Mouse (Mus musculus): ENCODE measurements around the gene Tmprss13. TPM values are rescaled to one million over a fixed set of nuclear protein-coding genes. Genes with fewer than 3 reads are reported as not detected.
A peak's percentile ranks its signal among the peaks of the same experiment; 100 is the strongest.

Gene Tmprss13
- 1 to 10 TPM; 3.6 to 3.7 TPM for total RNA-seq (2021)

DNA sequence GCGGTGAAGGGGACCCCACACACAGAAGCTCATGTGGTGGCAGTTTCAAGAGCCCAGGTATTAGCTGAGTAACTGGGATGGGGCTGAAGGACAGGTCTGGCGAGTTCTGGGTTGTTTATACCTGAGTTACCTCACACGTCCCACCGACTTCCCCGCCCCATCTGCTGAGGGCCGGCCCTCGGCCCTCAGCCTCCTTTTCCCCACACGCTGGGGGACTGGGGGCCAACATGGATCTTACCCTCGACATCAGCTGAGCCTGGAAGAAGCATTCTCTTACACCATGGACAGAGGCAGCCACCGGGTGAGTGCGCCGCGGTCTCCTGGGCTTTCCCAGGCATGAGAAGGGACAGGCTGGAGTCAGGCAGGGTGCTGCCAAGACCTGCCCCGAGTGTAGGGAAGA lies at the start of gene Tmprss13:
Tmprss13 (plus strand) TSS at position 246 of the 400 bp plus-strand sequence.
- intact Hi-C loops (cut with DNase I), result no loop called here
- DNase-seq (ENCODE audit: low spot score), result no peak

DNA sequence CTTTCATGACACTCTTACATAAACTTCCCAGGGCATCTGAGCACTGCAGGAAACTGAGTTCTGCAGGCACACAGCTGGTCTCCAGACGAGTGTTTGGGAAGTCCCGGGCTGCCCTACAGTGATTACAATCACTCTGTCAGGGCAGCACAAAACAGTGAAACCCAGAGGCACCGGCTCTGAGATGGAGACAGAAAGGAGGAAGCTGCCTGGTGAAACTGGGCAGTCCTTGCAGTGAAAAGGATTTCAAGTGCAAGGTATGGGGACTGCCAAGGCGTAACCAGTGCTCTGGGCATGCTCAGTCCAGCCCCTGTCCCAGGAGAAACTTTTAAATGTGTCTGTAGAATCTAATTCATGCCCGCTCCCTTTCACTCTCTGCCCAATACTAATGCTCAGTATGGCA lies 46.7 kb upstream of the Tmprss13 start:
- intact Hi-C loops (cut with DNase I), result no loop called here
- no peak for DNase-seq (ENCODE audit: low spot score)

DNA sequence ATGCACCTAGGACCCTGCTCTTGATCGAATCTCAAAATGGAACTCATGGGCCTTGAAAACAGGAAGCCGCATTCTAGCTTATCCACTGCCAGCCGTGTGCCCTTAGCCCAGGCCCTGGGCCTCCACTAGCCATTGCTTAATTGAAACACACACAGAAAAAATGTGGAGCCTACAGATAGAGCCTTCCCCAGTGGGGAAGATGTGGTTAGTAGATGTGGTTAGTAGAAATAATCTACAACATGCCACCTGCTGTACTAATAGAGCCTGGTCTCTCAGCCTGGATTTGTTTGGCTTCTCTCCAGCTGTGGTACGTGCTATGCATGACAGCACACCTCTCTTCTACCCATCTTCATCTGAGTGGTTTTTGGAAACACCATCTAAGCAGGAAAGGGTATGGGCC lies 44.7 kb upstream of the Tmprss13 start:
- DNase-seq (ENCODE audit: low spot score), result no peak
- intact Hi-C loops (cut with DNase I), result no loop called here

DNA sequence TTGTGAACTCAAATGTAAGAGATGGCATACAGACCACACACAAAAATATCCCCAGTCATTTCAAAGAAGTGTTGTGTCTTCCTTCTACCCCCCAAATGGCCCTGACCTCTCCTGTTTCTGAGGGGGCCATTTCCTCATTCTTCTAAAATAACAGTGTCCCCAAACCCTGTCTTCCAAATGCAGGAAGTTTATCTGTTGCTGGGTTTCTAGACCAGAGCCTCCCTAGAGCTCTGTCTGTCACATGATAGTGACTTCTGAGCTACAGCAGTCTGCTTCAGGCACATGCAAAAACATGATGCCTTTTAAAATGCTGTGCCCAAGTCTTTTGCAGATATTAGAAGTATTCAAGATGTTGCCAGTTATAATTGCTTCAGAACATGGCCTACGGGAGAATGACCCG lies 44.3 kb upstream of the Tmprss13 start:
- intact Hi-C loops (cut with DNase I), result no loop called here
- DNase-seq (ENCODE audit: low spot score), result no peak

DNA sequence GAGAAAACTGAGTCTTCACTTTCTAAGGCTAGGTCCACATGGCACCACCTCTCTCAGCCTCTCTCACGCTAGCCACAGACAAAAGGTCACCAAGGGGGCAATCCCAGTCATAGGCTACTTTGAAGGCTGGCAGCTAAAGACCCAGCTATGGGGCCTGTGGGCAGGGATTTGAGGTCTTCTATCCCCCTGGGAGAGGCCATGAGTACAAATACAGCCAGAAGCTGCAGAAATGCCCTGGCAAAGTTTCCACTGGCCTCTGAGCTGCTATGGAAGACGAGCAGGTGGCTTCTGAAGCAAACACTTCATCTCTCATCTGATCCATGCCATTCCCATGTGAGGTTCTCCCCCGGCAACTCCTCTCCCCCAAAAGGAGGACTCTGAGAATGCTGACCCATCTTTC lies 38.8 kb upstream of the Tmprss13 start:
- intact Hi-C loops (cut with DNase I), result no loop called here
- DNase-seq (ENCODE audit: low spot score), result no peak

DNA sequence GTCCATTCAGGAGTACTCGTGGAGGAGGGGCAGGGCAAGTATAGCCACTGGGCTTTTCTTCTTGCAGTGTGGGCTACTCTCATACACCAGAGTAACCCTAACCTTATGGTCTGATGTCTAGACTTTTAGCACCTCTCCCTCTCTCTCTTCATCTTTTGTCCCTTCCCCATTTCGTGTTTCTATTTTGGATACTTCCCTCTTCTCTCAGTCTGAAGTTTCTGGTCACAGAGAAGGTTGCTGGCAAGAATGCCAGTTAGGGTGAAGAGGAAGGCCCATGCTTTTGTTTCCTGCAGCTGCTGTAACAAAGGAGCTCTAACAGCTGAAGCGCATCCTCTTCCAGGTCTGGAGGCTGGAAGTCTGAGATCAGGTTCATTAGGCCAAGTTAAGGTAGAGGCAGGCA lies 38.0 kb upstream of the Tmprss13 start:
- intact Hi-C loops (cut with DNase I), result no loop called here
- DNase-seq (ENCODE audit: low spot score), result no peak

DNA sequence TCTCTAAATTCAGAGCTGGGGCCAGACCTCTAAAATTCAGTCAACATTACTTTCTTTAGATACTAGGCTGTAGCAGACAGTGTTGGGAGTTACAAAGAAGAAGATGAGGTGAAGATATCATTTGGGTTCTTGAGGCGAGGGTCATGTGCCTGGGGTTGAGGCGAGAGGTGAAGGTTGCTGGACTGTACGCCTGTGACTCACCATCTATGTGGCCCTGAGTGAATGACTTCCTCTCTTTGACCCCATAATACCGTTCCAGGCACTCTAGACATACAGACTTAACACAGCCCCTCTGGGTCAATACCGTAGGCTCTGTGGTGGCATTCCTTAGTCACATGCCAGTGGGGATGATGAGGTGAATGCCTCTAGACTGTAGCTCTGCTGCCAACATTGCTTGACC lies 36.4 kb upstream of the Tmprss13 start:
- intact Hi-C loops (cut with DNase I), result no loop called here
- no peak for DNase-seq (ENCODE audit: low spot score)

DNA sequence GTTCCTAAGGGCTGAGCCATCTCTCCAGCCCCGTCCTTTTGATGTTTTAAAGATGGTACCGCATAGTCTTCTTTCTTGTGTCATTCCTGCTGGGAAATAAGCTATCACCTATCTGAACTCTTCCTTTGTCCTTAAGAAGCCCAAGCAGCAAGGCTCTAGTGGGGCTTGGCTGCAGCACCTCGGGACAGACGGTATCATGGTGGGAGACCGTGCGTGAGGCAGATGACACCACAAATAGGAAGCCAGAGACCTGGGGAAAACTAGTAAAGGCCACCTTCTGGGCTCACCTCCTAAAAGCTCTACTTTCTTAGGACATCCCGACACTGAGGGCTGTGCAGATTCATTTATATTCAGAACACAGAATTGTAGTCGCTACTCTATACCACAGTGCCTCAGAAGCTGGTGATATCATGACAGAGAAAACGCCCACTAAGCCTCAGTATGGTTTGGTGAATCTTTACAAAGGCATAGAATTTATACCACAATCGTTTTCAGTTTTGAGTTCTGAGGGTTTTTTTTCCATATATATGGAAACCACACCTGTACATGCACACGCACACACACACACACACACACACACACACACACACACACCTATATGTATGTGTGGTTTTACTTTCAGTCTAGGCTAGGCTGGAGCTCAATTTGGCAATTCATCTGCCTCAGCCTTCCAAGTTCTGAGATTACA lies 27.3 kb upstream of the Tmprss13 start:
- DNase-seq (ENCODE audit: low spot score), result no peak

DNA sequence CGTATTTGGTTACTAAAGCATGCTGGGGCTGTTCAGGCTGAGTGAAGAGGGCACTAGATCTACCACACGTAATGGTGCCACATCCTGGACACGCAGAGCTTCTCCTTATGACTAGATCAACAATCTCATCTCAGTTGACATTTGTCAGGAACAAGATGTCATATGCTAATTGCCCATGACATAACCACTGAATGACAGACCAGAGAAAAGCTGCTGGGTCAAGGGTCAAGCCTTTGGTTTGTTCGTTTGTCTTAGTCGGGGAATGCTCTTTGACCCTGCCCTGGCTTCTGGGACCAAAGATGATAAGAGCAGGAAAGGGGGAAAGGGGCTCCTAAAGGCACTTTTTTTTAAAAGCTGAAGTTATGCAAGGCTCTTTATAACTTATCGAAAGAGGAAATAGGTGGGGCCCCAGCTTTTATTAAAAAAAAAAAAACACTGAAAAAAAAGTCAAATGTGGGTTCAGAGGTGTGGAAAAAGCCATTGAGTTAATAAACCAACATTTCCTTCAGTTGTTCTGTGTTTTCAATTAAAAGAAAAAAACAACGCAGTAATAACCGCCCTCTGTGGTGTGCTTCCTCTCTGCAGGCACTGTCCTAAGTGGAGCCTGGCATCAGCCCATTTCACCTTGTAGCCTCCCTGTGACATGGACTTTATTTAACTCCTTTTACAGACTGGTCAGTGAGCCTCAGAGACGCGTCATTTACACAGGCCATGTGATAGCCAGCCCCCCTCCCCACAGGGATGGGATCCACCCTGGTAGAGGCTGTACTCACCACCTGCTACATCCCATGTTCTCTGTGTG lies 24.5 kb upstream of the Tmprss13 start:
- no peak for DNase-seq (ENCODE audit: low spot score)
- intact Hi-C loops (cut with DNase I), result loop anchor here (5.0 kb wide), 1 partner anchor 72 kb away; no protein-coding TSS in a partner anchor

More for the DNA sequence above, 27.3 kb upstream of the Tmprss13 start:
- intact Hi-C loops (cut with DNase I), result no loop called here

DNA sequence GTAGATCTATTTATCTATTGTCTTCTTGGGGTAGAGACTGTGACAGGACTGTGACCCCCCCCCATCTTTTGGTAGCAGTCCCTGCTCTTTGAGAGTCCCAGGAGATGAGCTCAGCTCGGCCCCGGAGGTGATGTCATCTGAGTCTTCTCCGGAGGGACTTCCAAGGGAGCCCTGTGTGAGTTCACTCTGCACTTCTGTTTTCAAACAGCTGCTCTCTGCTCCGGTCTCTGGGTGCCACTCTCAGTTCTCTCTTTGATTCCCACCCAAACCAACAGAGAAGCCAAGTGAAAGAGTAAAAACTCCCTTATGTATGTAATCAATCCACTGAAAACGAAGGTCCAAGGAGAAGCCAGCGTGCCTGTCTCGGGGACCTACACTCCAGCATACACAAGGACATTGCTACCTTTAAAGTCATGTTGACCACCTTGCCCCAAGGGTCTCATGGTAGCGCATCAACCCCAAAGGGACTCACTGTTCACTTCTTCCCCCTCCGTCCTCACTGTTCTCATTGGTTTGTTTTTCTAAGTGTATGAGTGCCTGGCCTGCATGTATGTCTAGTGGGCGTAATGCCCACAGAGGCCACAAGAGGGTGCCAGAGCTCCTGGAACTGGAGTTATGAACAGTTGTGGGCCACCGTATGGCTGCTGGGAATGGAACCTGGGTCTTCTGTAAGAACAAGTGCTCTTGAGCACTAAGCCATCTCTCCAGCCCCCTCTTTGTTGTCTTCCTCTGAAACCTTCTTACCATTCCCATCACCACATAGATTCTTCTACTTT lies 19.5 kb upstream of the Tmprss13 start:
- DNase-seq (ENCODE audit: low spot score), result no peak
- intact Hi-C loops (cut with DNase I), result loop anchor here (1.0 to 5.0 kb wide), 4 partner anchors 45 to 108 kb away; no protein-coding TSS in a partner anchor

DNA sequence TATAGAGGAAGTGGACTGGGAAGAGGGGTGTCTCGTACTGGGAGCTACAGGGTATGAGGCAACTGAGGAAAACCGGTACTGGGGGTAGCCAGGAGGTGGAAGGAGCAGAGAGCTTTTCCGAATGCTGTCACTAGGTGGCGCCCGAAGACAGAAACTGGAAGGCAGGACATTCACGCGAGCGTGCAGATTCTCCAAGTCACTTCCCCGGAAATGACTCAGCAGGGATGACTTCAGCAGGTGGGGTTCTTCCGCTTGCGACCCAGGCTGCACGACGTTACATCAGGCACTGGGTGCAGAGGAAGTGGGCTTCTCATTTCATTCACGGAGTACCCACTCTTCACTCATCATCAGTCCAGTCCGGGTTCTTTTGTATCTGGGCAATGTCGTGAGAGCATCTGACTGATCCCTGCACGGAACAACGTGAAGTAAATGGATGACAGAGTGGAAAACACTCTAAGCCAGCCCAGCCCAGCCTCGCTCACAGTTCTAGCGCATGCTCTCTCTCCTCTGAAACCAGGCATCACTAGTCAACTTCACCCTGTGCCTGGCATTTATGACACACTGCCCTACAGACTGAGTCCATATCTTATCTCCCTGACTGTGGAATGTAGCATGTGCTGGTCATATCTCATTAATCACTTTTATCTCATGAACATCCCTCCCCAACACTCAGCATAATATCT lies 18.3 kb upstream of the Tmprss13 start:
- peak; percentile 82 for DNase-seq (ENCODE audit: low spot score)
- intact Hi-C loops (cut with DNase I), result loop anchor here (1.0 to 5.0 kb wide), 3 partner anchors 44 to 107 kb away; no protein-coding TSS in a partner anchor

DNA sequence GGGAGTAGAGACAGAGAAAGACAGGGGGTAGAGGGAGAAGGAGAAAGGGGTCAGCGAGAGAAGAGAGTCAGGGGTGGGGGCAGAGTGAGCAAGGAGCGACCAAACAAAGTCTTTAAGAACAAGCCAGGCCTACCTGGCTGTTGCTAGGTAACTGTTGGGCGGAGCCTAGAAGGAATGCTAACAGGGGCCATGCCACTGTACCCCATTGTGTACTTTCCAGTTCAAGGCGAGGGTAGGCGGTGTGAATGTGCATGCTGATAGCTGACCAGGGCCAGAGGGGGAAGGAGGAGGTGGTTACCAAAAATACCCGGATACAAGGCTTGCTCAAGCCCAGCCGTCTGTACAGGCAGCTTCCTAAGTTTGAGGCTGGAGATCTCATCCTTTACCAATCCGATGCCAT lies 17.1 kb upstream of the Tmprss13 start:
- DNase-seq (ENCODE audit: low spot score), result no peak
- intact Hi-C loops (cut with DNase I), result loop anchor here (2.0 to 5.0 kb wide), 2 partner anchors 43 to 106 kb away; no protein-coding TSS in a partner anchor

DNA sequence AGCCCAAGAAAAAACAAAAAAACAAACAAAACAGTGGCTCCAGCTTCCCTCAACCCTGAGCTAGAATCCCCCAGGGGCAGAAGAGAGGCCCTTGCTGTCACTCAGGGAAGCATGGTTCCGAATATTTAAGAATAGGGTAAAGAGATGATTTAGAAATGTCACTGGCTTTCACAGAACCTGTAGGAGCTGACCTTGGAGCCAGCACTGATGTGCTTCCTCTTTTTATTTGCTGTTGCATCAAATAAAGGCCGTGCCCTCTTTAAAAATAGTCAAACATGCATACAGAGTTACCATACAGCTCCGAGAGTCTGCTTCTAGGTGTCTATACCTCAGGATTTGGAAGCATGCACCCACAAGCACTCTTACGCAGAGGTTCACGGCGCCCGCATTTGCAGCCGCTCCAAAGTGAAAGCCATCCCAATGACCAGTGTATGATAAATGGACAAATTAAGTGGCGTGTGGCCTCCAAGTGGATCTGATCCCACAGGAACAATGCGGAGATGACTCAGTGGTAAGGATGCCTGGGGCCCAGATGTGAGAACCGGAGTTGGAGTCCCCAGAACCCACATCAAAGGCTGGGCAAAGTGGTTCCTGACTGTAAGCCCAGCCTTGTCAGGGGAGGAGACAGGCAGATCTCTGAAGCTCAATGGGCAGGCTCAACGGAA lies 12.0 kb upstream of the Tmprss13 start:
- intact Hi-C loops (cut with DNase I), result no loop called here
- DNase-seq (ENCODE audit: low spot score), result no peak

DNA sequence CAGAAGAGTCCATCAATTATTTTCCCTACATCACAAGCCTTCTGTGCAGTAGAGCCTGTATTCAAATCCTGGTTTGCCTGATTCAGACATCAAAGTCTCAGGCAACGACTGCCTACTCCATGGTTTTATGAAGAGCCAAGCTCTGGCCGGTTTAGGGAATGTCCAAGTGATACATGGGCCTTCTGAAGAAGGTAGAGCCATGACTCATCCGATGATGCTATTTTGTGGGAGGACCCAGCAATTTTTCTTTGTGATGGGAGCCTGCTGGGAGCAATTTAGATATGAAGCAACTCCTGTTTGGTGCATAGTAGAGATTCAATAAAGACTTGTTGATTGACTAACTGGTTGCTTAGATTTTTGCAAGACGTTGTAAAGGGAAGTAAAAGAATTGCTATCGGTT lies 10.4 kb upstream of the Tmprss13 start:
- no peak for DNase-seq (ENCODE audit: low spot score)
- intact Hi-C loops (cut with DNase I), result no loop called here

DNA sequence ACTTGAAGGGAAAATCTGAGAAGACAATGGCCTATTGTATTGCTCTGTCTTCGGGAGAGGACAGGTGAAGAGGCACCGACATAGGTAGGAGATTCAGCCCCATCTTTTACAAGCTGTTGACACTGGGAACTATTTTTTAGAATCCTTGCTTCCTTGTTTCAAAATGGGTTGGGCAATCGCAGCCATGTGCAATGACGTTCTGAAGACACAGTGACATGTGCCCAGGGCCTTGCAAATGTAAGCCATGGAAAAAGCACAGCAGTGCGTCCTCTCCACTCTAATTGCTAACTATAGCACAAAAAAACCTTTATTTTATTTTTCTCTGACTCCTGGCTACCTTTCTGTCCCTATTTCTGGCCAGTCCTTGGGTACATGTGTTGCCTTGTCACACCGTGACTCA lies 7.0 kb upstream of the Tmprss13 start:
- DNase-seq (ENCODE audit: low spot score), result no peak
- intact Hi-C loops (cut with DNase I), result no loop called here

DNA sequence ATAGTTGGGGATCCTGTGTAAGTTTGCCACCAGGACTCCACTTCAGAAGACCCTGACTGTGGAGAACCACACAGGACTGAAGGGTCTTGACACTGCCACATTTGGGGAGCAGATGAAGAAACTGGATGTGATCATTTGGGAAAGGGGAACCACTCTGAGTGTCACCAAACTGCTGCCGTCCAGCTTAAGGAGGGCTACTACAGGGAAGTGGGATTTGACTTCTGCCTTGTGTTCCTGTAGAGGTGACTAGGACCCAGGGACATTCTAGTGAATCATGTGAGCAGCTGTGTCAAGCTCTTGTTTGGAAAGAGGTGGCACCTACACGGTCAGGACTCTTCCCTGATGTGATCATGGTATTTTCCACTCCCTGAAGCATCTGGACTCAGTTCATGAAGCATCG lies 5.0 kb upstream of the Tmprss13 start:
- no peak for DNase-seq (ENCODE audit: low spot score)
- intact Hi-C loops (cut with DNase I), result no loop called here

DNA sequence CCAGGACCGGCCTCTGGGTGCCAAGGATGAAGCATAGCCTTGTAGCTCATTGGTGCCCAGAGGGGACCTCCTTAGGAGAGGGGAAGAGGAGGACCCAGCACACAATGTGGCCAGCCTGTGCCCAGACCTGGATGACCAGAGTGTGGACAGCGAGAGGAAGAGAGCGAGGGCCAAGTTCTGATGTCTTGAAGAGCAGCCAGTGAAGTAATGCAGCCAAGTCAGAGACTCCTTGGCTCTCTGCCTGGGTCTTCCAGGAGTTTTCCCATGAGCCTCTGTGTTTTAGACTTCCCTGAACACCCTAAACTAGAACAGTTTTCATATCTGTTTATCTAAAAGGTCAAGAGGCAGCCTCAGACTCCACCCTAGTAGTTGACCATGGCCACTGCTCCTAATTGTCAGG lies 1.3 kb upstream of the Tmprss13 start:
- DNase-seq (ENCODE audit: low spot score), result no peak
- intact Hi-C loops (cut with DNase I), result no loop called here

DNA sequence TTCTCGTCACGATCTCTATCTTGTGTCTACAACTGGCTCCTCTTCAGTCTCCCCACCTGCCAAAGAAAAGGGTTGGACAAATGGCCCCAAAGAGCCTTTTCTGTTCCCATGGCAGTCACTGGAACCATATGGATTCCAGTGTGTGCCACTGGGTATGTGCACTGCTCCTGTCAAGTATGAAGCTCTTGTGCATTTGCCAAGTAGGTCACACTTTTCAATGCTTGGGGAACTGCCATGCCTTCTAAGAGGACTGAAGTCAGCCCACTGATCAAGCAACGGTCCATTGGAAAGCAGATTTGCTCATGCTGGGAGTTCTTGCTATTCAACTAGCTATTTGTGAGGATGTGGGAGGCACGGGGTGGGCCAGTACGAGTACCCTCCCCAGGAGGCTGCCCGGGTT lies 2.6 kb downstream of the Tmprss13 start:
- intact Hi-C loops (cut with DNase I), result no loop called here

DNA sequence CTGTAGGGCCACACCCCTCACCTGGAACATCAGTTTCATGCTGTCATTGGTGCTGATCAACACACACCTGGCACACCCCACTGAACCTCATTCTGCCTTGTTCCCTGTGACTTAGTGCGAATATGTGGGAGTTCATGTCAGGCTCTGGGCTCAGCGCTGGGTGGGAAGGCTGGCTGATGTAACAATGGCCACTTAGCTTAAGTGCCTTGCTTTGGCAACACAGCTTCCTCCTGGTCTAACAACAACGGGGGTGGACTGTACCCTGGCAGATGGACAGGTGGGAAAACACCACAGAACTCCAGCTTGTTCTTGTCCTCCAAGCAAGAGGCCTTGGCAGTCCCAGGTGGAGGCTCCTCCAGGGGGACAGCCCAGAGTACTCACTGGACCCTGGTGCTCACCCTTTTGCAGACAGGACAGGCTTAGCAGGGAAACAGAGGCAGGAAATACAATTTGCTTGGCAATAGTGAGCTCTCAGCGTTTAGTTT lies 3.1 kb downstream of the Tmprss13 start:
- DNase-seq (ENCODE audit: low spot score), result no peak
- intact Hi-C loops (cut with DNase I), result no loop called here

More for the DNA sequence above, 2.6 kb downstream of the Tmprss13 start:
- no peak for DNase-seq (ENCODE audit: low spot score)
